Mouse (Mus musculus) limb, embryonic 15.5 days (tissue): ENCODE data around the gene Nubp2. TPM values are rescaled to one million over a fixed set of nuclear protein-coding genes. Genes with fewer than 3 reads are reported as not detected.

Experiments used
- ATAC-seq: fragments of 200-750 bp; cut with Nextera tagmentation; 2 replicates; pipeline ENCODE4 v1.8.0; 2017; ENCODE audit warnings: low read depth, moderate TSS enrichment; ENCODE audit not compliant: insufficient number of reproducible peaks, low FRiP score, low TSS enrichment
- H3K27ac ChIP-seq: fragments of 300-500 bp; sonication (generic); 2 replicates; pipeline ENCODE4 v1.5.1; 2015; ENCODE audit warnings: moderate library complexity, mild to moderate bottlenecking, inconsistent platforms
- H3K27me3 ChIP-seq: fragments of 300-500 bp; sonication (generic); 2 replicates; pipeline ENCODE4 v1.6.1; 2015; ENCODE audit warnings: inconsistent platforms
- H3K36me3 ChIP-seq: fragments of 300-500 bp; sonication (generic); 2 replicates; pipeline ENCODE4 v1.6.1; 2015; ENCODE audit warnings: inconsistent platforms
- H3K4me1 ChIP-seq: fragments of 300-500 bp; sonication (generic); 2 replicates; pipeline ENCODE4 v1.6.1; 2015; ENCODE audit warnings: inconsistent platforms
- H3K4me2 ChIP-seq: fragments of 300-500 bp; sonication (generic); 2 replicates; pipeline ENCODE4 v1.6.1; 2015; ENCODE audit warnings: mild to moderate bottlenecking, inconsistent platforms
- H3K4me3 ChIP-seq: fragments of 300-500 bp; sonication (generic); 2 replicates; pipeline ENCODE4 v1.5.1; 2015; ENCODE audit warnings: mild to moderate bottlenecking, inconsistent platforms
- H3K9ac ChIP-seq: fragments of 300-500 bp; sonication (generic); 2 replicates; pipeline ENCODE4 v1.6.1; 2015; ENCODE audit warnings: inconsistent platforms
- H3K9me3 ChIP-seq: fragments of 300-500 bp; sonication (generic); 2 replicates; pipeline ENCODE4 v1.6.1; 2016; ENCODE audit warnings: inconsistent platforms
- WGBS: fragments of 180-500 bp; shearing (Covaris S2); methylation state at CpG from one replicate; pipeline ENCODE4 v1.1.7; 2015; 5-methylcytosine and 5-hydroxymethylcytosine counted together
- polyA plus RNA-seq: library from polyadenylated mRNA; unstranded; fragments of >200 nt; fragmentation: Nextera tagmentation; extraction: Ambion mirVana; gene quantifications from 2 replicates; pipeline ENCODE4 v1.2.1, GENCODE M21; 2015

The Nubp2 gene
- polyA plus RNA-seq, 1 experiment from 2014 or later, result 47.7 TPM

DNA sequence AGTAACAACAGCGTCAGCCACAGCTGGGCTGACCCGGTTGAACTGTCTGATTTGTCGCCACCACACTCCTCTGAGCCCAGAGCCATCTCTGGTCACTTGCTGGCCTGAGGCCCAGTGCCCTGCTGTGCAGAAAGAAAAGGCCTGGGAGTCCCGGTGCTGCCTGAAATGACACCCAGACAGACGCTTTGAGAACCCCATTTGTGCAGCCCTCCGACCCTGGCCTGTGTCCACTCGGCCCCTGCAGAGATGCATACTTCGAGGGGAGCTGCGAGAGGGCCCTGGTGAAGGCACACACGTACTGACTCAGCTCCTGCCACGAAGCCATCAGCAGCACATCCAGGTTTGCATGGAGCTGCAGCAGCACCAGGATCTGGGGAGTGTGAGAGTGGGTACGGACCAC, 6.6 kb upstream of the Nubp2 start:
- 92% methylated on average over 12 of the region's 12 CpGs for WGBS
- ATAC-seq, result no peak
- peaks cover 59% of the 10 kb centered on the region for H3K36me3 ChIP-seq

GRCm38 (mm10) chr17:24891321-24891720, 5.2 kb upstream of the Nubp2 start:
- Histone ChIP-seq H3K9me3 (no peaks in the 10 kb centered on the region), H3K36me3 (peaks cover 51% of the 10 kb centered on the region), H3K4me2 (no peak overlapping the region), H3K4me3 (no peak overlapping the region), H3K27me3 (no peaks in the 10 kb centered on the region), H3K9ac (no peak overlapping the region), H3K27ac (no peak overlapping the region), H3K4me1 (peaks cover 43% of the 10 kb centered on the region)
- WGBS, result 85% methylated on average over 13 of the region's 13 CpGs
- ATAC-seq, result no peak

More for the DNA sequence above, 6.6 kb upstream of the Nubp2 start:
- Histone ChIP-seq H3K9me3 (no peaks in the 10 kb centered on the region), H3K9ac (no peak overlapping the region), H3K4me1 (peaks cover 49% of the 10 kb centered on the region), H3K27ac (no peak overlapping the region), H3K4me3 (no peak overlapping the region), H3K27me3 (no peaks in the 10 kb centered on the region), H3K4me2 (no peak overlapping the region)

DNA sequence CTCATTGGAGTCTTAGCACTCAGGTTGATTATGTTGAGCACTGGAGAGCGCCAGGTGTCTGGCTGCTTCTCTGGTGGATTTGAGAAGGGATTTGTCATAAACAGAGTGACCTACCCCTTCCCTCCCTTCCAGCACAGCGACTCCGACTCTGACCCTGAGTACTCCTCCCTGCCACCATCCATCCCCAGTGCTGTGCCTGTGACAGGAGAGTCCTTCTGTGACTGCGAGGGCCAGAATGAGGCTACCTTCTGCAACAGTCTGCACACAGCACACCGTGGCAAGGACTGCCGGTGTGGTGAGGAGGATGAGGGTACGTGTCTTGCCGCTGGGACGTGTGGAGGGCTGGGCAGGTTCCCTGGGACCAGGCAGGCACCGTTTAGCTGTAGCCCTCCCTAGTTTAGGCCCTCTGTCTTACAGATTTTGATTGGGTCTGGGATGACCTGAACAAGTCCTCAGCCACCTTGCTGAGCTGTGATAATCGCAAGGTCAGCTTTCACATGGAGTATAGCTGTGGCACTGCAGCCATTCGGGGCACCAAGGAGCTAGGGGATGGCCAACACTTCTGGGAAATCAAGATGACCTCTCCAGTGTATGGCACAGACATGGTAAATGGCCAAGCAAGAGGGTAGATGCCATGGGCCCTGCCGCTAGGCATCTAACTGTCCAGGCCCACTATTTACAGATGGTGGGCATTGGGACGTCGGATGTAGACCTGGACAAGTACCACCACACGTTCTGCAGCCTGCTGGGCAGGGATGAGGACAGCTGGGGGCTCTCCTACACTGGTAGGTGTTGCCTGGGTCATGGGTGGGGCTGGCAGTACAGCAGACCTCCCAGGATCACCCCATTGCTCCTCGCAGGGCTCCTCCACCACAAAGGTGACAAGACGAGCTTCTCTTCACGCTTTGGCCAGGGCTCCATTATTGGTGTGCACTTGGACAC, 4.3 kb upstream of the Nubp2 start:
- Histone ChIP-seq H3K4me2 (no peak overlapping the region), H3K27ac (no peak overlapping the region), H3K4me1 (peaks cover 41% of the 10 kb centered on the region), H3K27me3 (no peaks in the 10 kb centered on the region), H3K9me3 (no peaks in the 10 kb centered on the region), H3K9ac (no peak overlapping the region), H3K4me3 (no peak overlapping the region), H3K36me3 (peaks cover 51% of the 10 kb centered on the region)
- WGBS, result 88% methylated on average over 19 of the region's 19 CpGs
- ATAC-seq, result no peak

- H3K9me3 ChIP-seq, result no peaks in the 10 kb centered on the region
- ATAC-seq, result no peak
- H3K9ac ChIP-seq, result no peak overlapping the region
- H3K27ac ChIP-seq, result no peak overlapping the region
- H3K36me3 ChIP-seq, result peaks cover 59% of the 10 kb centered on the region
- H3K27me3 ChIP-seq, result no peaks in the 10 kb centered on the region
- WGBS, result 84% methylated on average over 3 of the region's 3 CpGs
- no peak overlapping the region for H3K4me3 ChIP-seq
- peaks cover 39% of the 10 kb centered on the region for H3K4me1 ChIP-seq
- H3K4me2 ChIP-seq, result no peak overlapping the region
Observed at GRCm38 (mm10) chr17:24888862-24889261, 2.7 kb upstream of the Nubp2 start.

GRCm38 (mm10) chr17:24887291-24888080, 1.3 kb upstream of the Nubp2 start:
- no peak overlapping the region for H3K27ac ChIP-seq
- H3K27me3 ChIP-seq, result no peaks in the 10 kb centered on the region
- H3K9ac ChIP-seq, result peak overlapping the region; percentile 89
- no peak for ATAC-seq
- H3K4me3 ChIP-seq, result peak overlapping the region; percentile 95
- WGBS, result 57% methylated on average over 18 of the region's 18 CpGs
- H3K4me2 ChIP-seq, result peak overlapping the region; percentile 89
- no peaks in the 10 kb centered on the region for H3K9me3 ChIP-seq
- peaks cover 34% of the 10 kb centered on the region for H3K4me1 ChIP-seq
- H3K36me3 ChIP-seq, result peaks cover 59% of the 10 kb centered on the region

DNA sequence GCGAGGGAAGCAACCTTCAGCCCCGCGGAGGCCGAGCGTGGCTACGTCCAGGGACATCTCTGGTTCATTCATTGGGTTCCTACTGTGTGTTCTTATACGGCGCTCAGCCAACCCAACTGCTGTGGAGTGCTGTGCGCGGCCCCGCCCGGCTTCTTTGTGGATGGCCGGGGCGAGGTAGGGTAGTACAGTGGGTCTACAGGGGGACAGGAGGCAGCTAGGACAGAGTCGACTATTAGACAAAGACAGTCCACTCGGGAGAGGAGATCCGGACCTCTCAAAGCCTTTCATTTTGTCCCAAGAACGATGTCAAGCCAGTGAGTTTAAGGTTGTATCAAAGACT, 753 bp upstream of the Nubp2 start:
- H3K4me3 ChIP-seq, result peak overlapping the region; percentile 95
- no peaks in the 10 kb centered on the region for H3K27me3 ChIP-seq
- no peaks in the 10 kb centered on the region for H3K9me3 ChIP-seq
- H3K4me1 ChIP-seq, result peaks cover 34% of the 10 kb centered on the region
- peaks cover 59% of the 10 kb centered on the region for H3K36me3 ChIP-seq
- peak overlapping the region; percentile 57 for H3K27ac ChIP-seq
- ATAC-seq, result 0 out of 2 replicates have a peak, but pooled peaks have one; percentile 1
- WGBS, result under 1% methylated on average over 18 of the region's 18 CpGs
- H3K9ac ChIP-seq, result peak overlapping the region; percentile 89
- H3K4me2 ChIP-seq, result peak overlapping the region; percentile 89

- WGBS, result 22% methylated on average over 22 of the region's 22 CpGs
- no peak overlapping the region for H3K27ac ChIP-seq
- H3K9ac ChIP-seq, result peak overlapping the region; percentile 61
- peaks cover 34% of the 10 kb centered on the region for H3K4me1 ChIP-seq
- H3K4me2 ChIP-seq, result peak overlapping the region; percentile 74
- H3K36me3 ChIP-seq, result peaks cover 46% of the 10 kb centered on the region
- no peaks in the 10 kb centered on the region for H3K9me3 ChIP-seq
- no peaks in the 10 kb centered on the region for H3K27me3 ChIP-seq
- H3K4me3 ChIP-seq, result peak overlapping the region; percentile 95
- ATAC-seq, result no peak
Observed at GRCm38 (mm10) chr17:24885356-24886133, 604 bp downstream of the Nubp2 start.

DNA sequence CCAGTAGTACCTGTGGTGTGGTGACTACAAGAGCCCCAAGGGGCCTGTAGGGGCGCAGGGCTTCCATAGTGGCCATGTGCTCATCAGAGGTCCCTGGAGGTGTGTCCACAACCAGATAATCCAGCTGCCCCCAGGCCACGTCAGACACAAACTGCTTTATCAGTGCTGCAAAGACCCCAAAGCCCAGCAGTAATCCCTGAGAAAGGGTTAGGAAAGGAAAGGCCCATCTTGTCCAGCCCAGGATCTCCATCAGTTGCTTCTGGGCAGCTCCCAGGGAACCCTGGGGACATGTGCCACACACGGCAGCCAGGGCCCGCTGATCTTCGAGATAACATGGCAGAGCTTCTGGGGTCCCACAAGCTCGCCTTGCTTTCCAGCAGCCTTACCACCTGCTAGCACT, 1.8 kb downstream of the Nubp2 start:
- Histone ChIP-seq H3K4me3 (no peak overlapping the region), H3K4me2 (no peak overlapping the region), H3K9ac (no peak overlapping the region), H3K9me3 (no peaks in the 10 kb centered on the region), H3K4me1 (peaks cover 34% of the 10 kb centered on the region), H3K27me3 (no peaks in the 10 kb centered on the region), H3K27ac (no peak overlapping the region), H3K36me3 (peaks cover 34% of the 10 kb centered on the region)
- 88% methylated on average over 6 of the region's 6 CpGs for WGBS
- no peak for ATAC-seq

GRCm38 (mm10) chr17:24881738-24882440, 4.3 kb downstream of the Nubp2 start:
- Histone ChIP-seq H3K9ac (no peak overlapping the region), H3K9me3 (no peaks in the 10 kb centered on the region), H3K4me1 (peaks cover 23% of the 10 kb centered on the region), H3K4me2 (no peak overlapping the region), H3K4me3 (no peak overlapping the region), H3K36me3 (peaks cover 26% of the 10 kb centered on the region), H3K27me3 (no peaks in the 10 kb centered on the region), H3K27ac (no peak overlapping the region)
- WGBS, result 51% methylated on average over 7 of the region's 7 CpGs
- no peak for ATAC-seq

GRCm38 (mm10) chr17:24878531-24878930, 7.6 kb downstream of the Nubp2 start:
- Histone ChIP-seq H3K4me1 (peaks cover 9% of the 10 kb centered on the region; the same call in 1 of the 2 replicates), H3K36me3 (peaks cover 16% of the 10 kb centered on the region), H3K9ac (no peak overlapping the region), H3K4me2 (no peak overlapping the region), H3K27ac (no peak overlapping the region), H3K9me3 (no peaks in the 10 kb centered on the region), H3K27me3 (no peaks in the 10 kb centered on the region), H3K4me3 (no peak overlapping the region)
- 56% methylated on average over 8 of the region's 8 CpGs for WGBS
- no peak for ATAC-seq

DNA sequence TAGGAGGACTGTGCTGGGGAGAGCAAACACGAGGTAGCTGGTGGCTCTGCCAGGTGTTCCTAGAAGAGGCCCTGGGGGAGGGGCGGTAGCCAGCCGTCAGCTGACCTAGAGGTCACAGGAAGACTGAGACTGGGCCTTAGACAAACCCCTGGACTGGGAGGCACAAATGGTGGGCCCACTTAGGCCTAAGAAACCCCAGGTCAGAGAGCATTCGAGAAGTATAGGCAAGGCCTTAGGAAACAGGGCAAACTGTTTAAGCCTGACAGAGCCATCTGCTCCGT, 8.1 kb downstream of the Nubp2 start:
- no peak overlapping the region for H3K9ac ChIP-seq
- H3K27me3 ChIP-seq, result no peaks in the 10 kb centered on the region
- WGBS, result 26% methylated on average over 5 of the region's 5 CpGs
- H3K4me1 ChIP-seq, result peaks cover 9% of the 10 kb centered on the region; the same call in 1 of the 2 replicates
- H3K36me3 ChIP-seq, result peaks cover 11% of the 10 kb centered on the region
- ATAC-seq, result peak; percentile 4; the same call in 1 of the 2 replicates
- H3K4me2 ChIP-seq, result no peak overlapping the region
- no peak overlapping the region for H3K4me3 ChIP-seq
- no peaks in the 10 kb centered on the region for H3K9me3 ChIP-seq
- no peak overlapping the region for H3K27ac ChIP-seq
